Mouse (Mus musculus) effector memory CD4-positive, alpha-beta T cell, adult 5 months (primary cell): Measurements from ENCODE around the gene Gcdh. TPM values are rescaled to one million over a fixed set of nuclear protein-coding genes. Genes with fewer than 3 reads are reported as not detected.

Experiments
- polyA plus RNA-seq: library from polyadenylated mRNA; unstranded; fragments of 100-300 nt; shearing (Covaris generic); gene quantifications from one replicate; pipeline ENCODE4 v1.2.1, GENCODE M21; 2017

The Gcdh gene
- polyA plus RNA-seq = 22.4 TPM

GRCm38 (mm10) chr8:84893709-84894134, at the start of gene Gcdh:
Gene Gcdh (minus strand): TSS chr8:84893921.

GRCm38 (mm10) chr8:84936962-84937546, 43.3 kb upstream of the Gcdh start, which contains the start of gene Mast1:
Gene Mast1 (minus strand): TSS chr8:84937359.

GRCm38 (mm10) chr8:84908421-84909161, 14.9 kb upstream of the Gcdh start, which contains the start of gene Dnase2a:
Gene Dnase2a (plus strand): TSS chr8:84908560.

GRCm38 (mm10) chr8:84901752-84902151, 8.0 kb upstream of the Gcdh start, which contains the start of gene Klf1:
Gene Klf1 (plus strand): TSS chr8:84901928.

GRCm38 (mm10) chr8:84871376-84872308, 22.1 kb downstream of the Gcdh start, which contains the start of gene Syce2:
Gene Syce2 (plus strand): TSS chr8:84872111.

GRCm38 (mm10) chr8:84856864-84857441, 36.8 kb downstream of the Gcdh start, which contains the start of gene Farsa:
Gene Farsa (plus strand): TSS chr8:84856989.

GRCm38 (mm10) chr8:84846722-84847572, 46.8 kb downstream of the Gcdh start, which contains the start of gene Calr:
Gene Calr (minus strand): TSS chr8:84846934.

GRCm38 (mm10) chr8:84840248-84840999, 53.3 kb downstream of the Gcdh start, which contains the start of gene Rad23a:
Gene Rad23a (minus strand): TSS chr8:84840665.

Other genes starting within 250 kb of the Gcdh start
- gene Ier2, start 231.1 kb downstream of the Gcdh start, polyA plus RNA-seq = 759 TPM
- gene Trmt1, start 207.6 kb downstream of the Gcdh start, polyA plus RNA-seq = 51.7 TPM
- 16.8 TPM for gene Nacc1, start 206.1 kb downstream of the Gcdh start, polyA plus RNA-seq
- gene Lyl1, start 192.5 kb downstream of the Gcdh start, polyA plus RNA-seq = not detected
- 8.6 TPM for gene G430095P16Rik, start 170.9 kb downstream of the Gcdh start, polyA plus RNA-seq
- gene Nfix, start 93.6 kb downstream of the Gcdh start, polyA plus RNA-seq = 12.2 TPM
- gene Dand5, start 71.1 kb downstream of the Gcdh start, polyA plus RNA-seq = 3.3 TPM
- 19.6 TPM for gene Gadd45gip1, start 62.4 kb downstream of the Gcdh start, polyA plus RNA-seq
- gene Rad23a, start 53.3 kb downstream of the Gcdh start, polyA plus RNA-seq = 113 TPM
- 547 TPM for gene Calr, start 47.0 kb downstream of the Gcdh start, polyA plus RNA-seq
- gene Farsa, start 36.9 kb downstream of the Gcdh start, polyA plus RNA-seq = 59.5 TPM
- 5.3 TPM for gene Syce2, start 21.8 kb downstream of the Gcdh start, polyA plus RNA-seq
- gene Klf1, start 8.0 kb upstream of the Gcdh start, polyA plus RNA-seq = 0.57 TPM
- gene Dnase2a, start 14.6 kb upstream of the Gcdh start, polyA plus RNA-seq = 5.6 TPM
- 0.24 TPM for gene Mast1, start 43.4 kb upstream of the Gcdh start, polyA plus RNA-seq
- gene Rtbdn, start 53.1 kb upstream of the Gcdh start, polyA plus RNA-seq = not detected
- not detected for gene Gm49661, start 75.5 kb upstream of the Gcdh start, polyA plus RNA-seq
- 110 TPM for gene Prdx2, start 75.7 kb upstream of the Gcdh start, polyA plus RNA-seq
- gene Rnaseh2a, start 75.8 kb upstream of the Gcdh start, polyA plus RNA-seq = 59.4 TPM
- gene Junb, start 84.8 kb upstream of the Gcdh start, polyA plus RNA-seq = 7,373 TPM
- 17.9 TPM for gene Hook2, start 96.7 kb upstream of the Gcdh start, polyA plus RNA-seq
- not detected for gene Best2, start 120.6 kb upstream of the Gcdh start, polyA plus RNA-seq
- gene Asna1, start 131.4 kb upstream of the Gcdh start, polyA plus RNA-seq = 29.1 TPM
- 198 TPM for gene Trir, start 132.9 kb upstream of the Gcdh start, polyA plus RNA-seq
- 25.2 TPM for gene Tnpo2, start 143.0 kb upstream of the Gcdh start, polyA plus RNA-seq
- 6.5 TPM for gene Fbxw9, start 166.1 kb upstream of the Gcdh start, polyA plus RNA-seq
- gene Gm5741, start 174.1 kb upstream of the Gcdh start, polyA plus RNA-seq = not detected
- 89.1 TPM for gene Dhps, start 177.8 kb upstream of the Gcdh start, polyA plus RNA-seq
- gene Wdr83os, start 186.8 kb upstream of the Gcdh start, polyA plus RNA-seq = 134 TPM
- 18.9 TPM for gene Wdr83, start 187.4 kb upstream of the Gcdh start, polyA plus RNA-seq
- 93.4 TPM for gene Man2b1, start 189.3 kb upstream of the Gcdh start, polyA plus RNA-seq
- gene Zfp791, start 229.2 kb upstream of the Gcdh start, polyA plus RNA-seq = not detected